Mouse (Mus musculus) layer of hippocampus, adult 8-10 months (tissue): Measurements from ENCODE around the gene Fgfr2. TPM values are rescaled to one million over a fixed set of nuclear protein-coding genes. Genes with fewer than 3 reads are reported as not detected.

ENCODE experiments used
- DNase-seq, 2 experiments: peaks; one replicate each; pipeline ENCODE4 v3.0.0; 2022; ENCODE audit warnings: low spot score in 2 of 2
- total RNA-seq, 4 experiments: library from RNA; stranded (reverse); gene quantifications; 2 replicates each; pipeline ENCODE4 v1.2.4; 2022

Gene Fgfr2
- total RNA-seq, 4 experiments from 2014 or later: 60.7 to 72.9 (median 65.8) TPM

- no peak for DNase-seq
These were observed 1577.3 kb downstream of the Fgfr2 start for GRCm38 (mm10) chr7:131545701-131546385.

- DNase-seq: no peak
These were observed 1578.3 kb downstream of the Fgfr2 start for GRCm38 (mm10) chr7:131544871-131545270.

- DNase-seq: no peak
These were observed 1579.3 kb downstream of the Fgfr2 start for GRCm38 (mm10) chr7:131543623-131544481.

- DNase-seq: no peak
These were observed 1580.1 kb downstream of the Fgfr2 start for GRCm38 (mm10) chr7:131542872-131543622.

- no peak for DNase-seq
These were observed 1580.9 kb downstream of the Fgfr2 start, which contains the start of gene Hmx3 for GRCm38 (mm10) chr7:131542115-131542871. TSS of gene Hmx3 (plus strand) at chr7:131542867.

GRCm38 (mm10) chr7:131541184-131542114 lies 1581.7 kb downstream of the Fgfr2 start:
- no peak for DNase-seq

GRCm38 (mm10) chr7:131539979-131540378 lies 1583.2 kb downstream of the Fgfr2 start:
- peak; percentile 50 to 84 for DNase-seq

GRCm38 (mm10) chr7:131503739-131504138 lies 1619.4 kb downstream of the Fgfr2 start:
- no peak for DNase-seq

- DNase-seq: no peak
These were observed 1644.7 kb downstream of the Fgfr2 start for GRCm38 (mm10) chr7:131478403-131478802.

GRCm38 (mm10) chr7:131477140-131477539 lies 1646.0 kb downstream of the Fgfr2 start:
- DNase-seq: no peak

- no peak for DNase-seq
These were observed 1651.6 kb downstream of the Fgfr2 start for GRCm38 (mm10) chr7:131471551-131471950.

- DNase-seq: no peak
These were observed 1653.6 kb downstream of the Fgfr2 start for GRCm38 (mm10) chr7:131469506-131469905.

- no peak for DNase-seq
These were observed 1655.8 kb downstream of the Fgfr2 start for GRCm38 (mm10) chr7:131467312-131467711.

- no peak for DNase-seq
These were observed 1657.4 kb downstream of the Fgfr2 start for GRCm38 (mm10) chr7:131465735-131466134.

- DNase-seq: no peak
These were observed 1658.0 kb downstream of the Fgfr2 start for GRCm38 (mm10) chr7:131465117-131465601.

GRCm38 (mm10) chr7:131456714-131457113 lies 1666.4 kb downstream of the Fgfr2 start:
- no peak for DNase-seq

GRCm38 (mm10) chr7:131437051-131437450 lies 1686.1 kb downstream of the Fgfr2 start:
- no peak for DNase-seq

GRCm38 (mm10) chr7:131434276-131434675 lies 1688.9 kb downstream of the Fgfr2 start:
- DNase-seq: no peak

GRCm38 (mm10) chr7:131432244-131432643 lies 1690.9 kb downstream of the Fgfr2 start:
- DNase-seq: peak in 1 of 2 experiments; percentile 42

- no peak for DNase-seq
These were observed 1695.8 kb downstream of the Fgfr2 start for GRCm38 (mm10) chr7:131427331-131427730.
